Mouse (Mus musculus): ENCODE measurements at regions not wholly inside any gene's neighbourhood (a gene's known extent, or its start where the extent isn't known, plus 50 kb on each side); places are given as distances from the start of the nearest gene placed in this dataset.

- H3K4me3 ChIP-seq (replicated peaks; ENCODE audit: insufficient read depth, low read depth, low read length): no peak overlapping the region
- no peak overlapping the region for H3K27ac ChIP-seq (ENCODE audit: insufficient read depth, low read length)
- H3K4me1 ChIP-seq (ENCODE audit: control insufficient read depth, insufficient read depth, low read length): no peaks in the 10 kb centered on the region
- 88% methylated on average over 11 of the region's 11 CpGs for WGBS
- TF ChIP-seq CTCF (IDR thresholded peaks at IDR 0.05; ENCODE audit: borderline replicate concordance, insufficient read depth, low read depth, low read length) (no peak), POLR2A (IDR thresholded peaks at IDR 0.05; ENCODE audit: borderline replicate concordance, insufficient read depth, low read length) (no peak)
- no peak for DNase-seq
- no peaks in the 10 kb centered on the region for H3K27me3 ChIP-seq (ENCODE audit: control insufficient read depth, insufficient read depth, low read length)
Observed at GRCm38 (mm10) chr6:55559797-55560196, 108.0 kb downstream of the Adcyap1r1 start.
